Mouse (Mus musculus) small intestine, adult 2 months (tissue): Measurements from ENCODE around the gene Ccdc175. TPM values are rescaled to one million over a fixed set of nuclear protein-coding genes. Genes with fewer than 3 reads are reported as not detected.

Experiments
- H3K27ac ChIP-seq: fragments of 200-500 bp; 2 replicates; pipeline ENCODE4 v1.5.1; 2012; ENCODE audit warnings: low read depth, low read length, control low read depth, inconsistent platforms; ENCODE audit not compliant: insufficient read depth
- H3K27me3 ChIP-seq: fragments of 200-500 bp; 2 replicates; pipeline ENCODE4 v1.6.1; 2012; ENCODE audit warnings: mild to moderate bottlenecking, moderate library complexity, low read length, inconsistent platforms; ENCODE audit not compliant: control insufficient read depth, insufficient read depth
- H3K36me3 ChIP-seq: fragments of 200-500 bp; 2 replicates; pipeline ENCODE4 v1.6.1; 2012; ENCODE audit warnings: mild to moderate bottlenecking, low read length, control low read depth, inconsistent platforms; ENCODE audit not compliant: control insufficient read depth, insufficient read depth
- H3K4me1 ChIP-seq: fragments of 200-500 bp; 2 replicates; pipeline ENCODE4 v1.6.1; 2012; ENCODE audit warnings: low read length, inconsistent platforms, mixed read lengths; ENCODE audit not compliant: control insufficient read depth, insufficient read depth, insufficient read length
- H3K4me3 ChIP-seq: fragments of 200-500 bp; 2 replicates; pipeline ENCODE4 v1.5.1; 2012; ENCODE audit warnings: low read depth, mild to moderate bottlenecking, control low read depth, inconsistent platforms, low read length, moderate library complexity
- CTCF ChIP-seq: fragments of 200-500 bp; IDR thresholded peaks from 2 replicates; pipeline ENCODE4 v1.5.1; 2012; ENCODE audit warnings: low read depth, mild to moderate bottlenecking, control low read depth, inconsistent platforms, low read length, moderate library complexity, mixed read lengths; ENCODE audit not compliant: insufficient replicate concordance, insufficient read length; ENCODE audit errors: extremely low read depth
- POLR2A ChIP-seq: fragments of 200-500 bp; IDR thresholded peaks from 2 replicates; pipeline ENCODE4 v1.6.1; 2012; ENCODE audit warnings: low read depth, mild to moderate bottlenecking, control low read depth, inconsistent platforms, low read length, moderate library complexity
- WGBS: fragments of 180-500 bp; shearing (Covaris S2); methylation state at CpG from one replicate; pipeline ENCODE4 v1.1.7; 2018; 5-methylcytosine and 5-hydroxymethylcytosine counted together
- polyA plus RNA-seq: library from polyadenylated mRNA; depleted of rRNA; stranded (reverse); fragments of >200 nt; gene quantifications from 2 replicates; pipeline ENCODE4 v1.2.3, GENCODE M21; 2012

Gene Ccdc175
- polyA plus RNA-seq, 1 experiment = not detected

GRCm38 (mm10) chr12:72225371-72225770, 40.5 kb upstream of the Ccdc175 start:
- Histone ChIP-seq H3K4me3 (no peak overlapping the region), H3K4me1 (no peaks in the 10 kb centered on the region), H3K27ac (no peak overlapping the region), H3K36me3 (no peaks in the 10 kb centered on the region), H3K27me3 (no peaks in the 10 kb centered on the region)
- WGBS = 93% methylated on average over 3 of the region's 3 CpGs
- TF ChIP-seq CTCF (no peak), POLR2A (no peak)

GRCm38 (mm10) chr12:72223557-72224102, 38.8 kb upstream of the Ccdc175 start:
- TF ChIP-seq CTCF = no peak
- TF ChIP-seq POLR2A = no peak
- no peaks in the 10 kb centered on the region for H3K36me3 ChIP-seq
- no peaks in the 10 kb centered on the region for H3K27me3 ChIP-seq
- no peaks in the 10 kb centered on the region for H3K4me1 ChIP-seq
- 93% methylated on average over 16 of the region's 16 CpGs for WGBS
- H3K4me3 ChIP-seq = no peak overlapping the region
- H3K27ac ChIP-seq = no peak overlapping the region

- Histone ChIP-seq H3K4me1 (no peaks in the 10 kb centered on the region), H3K4me3 (no peak overlapping the region), H3K27ac (no peak overlapping the region), H3K27me3 (no peaks in the 10 kb centered on the region), H3K36me3 (no peaks in the 10 kb centered on the region)
- no peak for TF ChIP-seq CTCF
- no peak for TF ChIP-seq POLR2A
- WGBS = 48% methylated on average over 5 of the region's 5 CpGs
These were observed 28.7 kb upstream of the Ccdc175 start for GRCm38 (mm10) chr12:72213554-72213953.

GRCm38 (mm10) chr12:72200828-72201227, 16.0 kb upstream of the Ccdc175 start:
- no peaks in the 10 kb centered on the region for H3K4me1 ChIP-seq
- no peaks in the 10 kb centered on the region for H3K36me3 ChIP-seq
- no peak overlapping the region for H3K27ac ChIP-seq
- no peak overlapping the region for H3K4me3 ChIP-seq
- TF ChIP-seq POLR2A (no peak), CTCF (no peak)
- WGBS = 83% methylated on average over 3 of the region's 3 CpGs
- no peaks in the 10 kb centered on the region for H3K27me3 ChIP-seq

GRCm38 (mm10) chr12:72197925-72198486, 13.2 kb upstream of the Ccdc175 start:
- TF ChIP-seq POLR2A = no peak
- no peak for TF ChIP-seq CTCF
- no peaks in the 10 kb centered on the region for H3K27me3 ChIP-seq
- WGBS = 54% methylated on average over 18 of the region's 18 CpGs
- no peak overlapping the region for H3K4me3 ChIP-seq
- no peaks in the 10 kb centered on the region for H3K4me1 ChIP-seq
- no peak overlapping the region for H3K27ac ChIP-seq
- H3K36me3 ChIP-seq = no peaks in the 10 kb centered on the region

- H3K27ac ChIP-seq = no peak overlapping the region
- no peaks in the 10 kb centered on the region for H3K4me1 ChIP-seq
- no peak overlapping the region for H3K4me3 ChIP-seq
- 68% methylated on average over 7 of the region's 7 CpGs for WGBS
- H3K36me3 ChIP-seq = no peaks in the 10 kb centered on the region
- H3K27me3 ChIP-seq = no peaks in the 10 kb centered on the region
- TF ChIP-seq CTCF = no peak
- no peak for TF ChIP-seq POLR2A
These were observed 12.6 kb upstream of the Ccdc175 start for GRCm38 (mm10) chr12:72197434-72197833.

GRCm38 (mm10) chr12:72179561-72179960, 5.3 kb downstream of the Ccdc175 start:
- 81% methylated on average over 4 of the region's 4 CpGs for WGBS
- H3K27ac ChIP-seq = no peak overlapping the region
- H3K4me3 ChIP-seq = no peak overlapping the region
- no peak for TF ChIP-seq CTCF
- TF ChIP-seq POLR2A = no peak
- H3K27me3 ChIP-seq = no peaks in the 10 kb centered on the region; the same call in 1 of the 2 replicates
- H3K36me3 ChIP-seq = no peaks in the 10 kb centered on the region
- H3K4me1 ChIP-seq = no peaks in the 10 kb centered on the region
